Mouse (Mus musculus) gastrocnemius, postnatal 36 days (tissue): Measurements from ENCODE around the gene Fam20c. TPM values are rescaled to one million over a fixed set of nuclear protein-coding genes. Genes with fewer than 3 reads are reported as not detected.

Experiments used
- DNase-seq, 2 experiments: peaks; one replicate each; pipeline ENCODE4 v3.0.0; 2022
- intact Hi-C: fragments of 180-260 bp; cut with DNase I; formaldehyde crosslinking; loops from one replicate; pipeline ENCODE4 v1.15.1; 2025
- long read RNA-seq, 2 experiments: library from polyadenylated mRNA; stranded (forward); transcript quantifications; one replicate each; pipeline ENCODE4 v2.0.0; 2021
- total RNA-seq, 2 experiments: library from RNA; stranded (reverse); gene quantifications; 2 replicates each; pipeline ENCODE4 v1.2.3; 2021

The Fam20c gene
- 10 to 100 TPM; 13.9 to 16.3 TPM for total RNA-seq
- long read RNA-seq, experiment 1, transcript Fam20c-201 (10 exons, 3,582 nt): major isoform, 16 of 20 reads
- long read RNA-seq, experiment 1, partial matches to known transcripts: 1 of 20 reads
- long read RNA-seq, experiment 1, other reads (novel, unspliced or antisense): 3 of 20 reads
- long read RNA-seq, experiment 2, transcript Fam20c-201 (10 exons, 3,582 nt): major isoform, 24 of 29 reads
- long read RNA-seq, experiment 2, partial matches to known transcripts: 1 of 29 reads
- long read RNA-seq, experiment 2, other reads (novel, unspliced or antisense): 4 of 29 reads

DNA sequence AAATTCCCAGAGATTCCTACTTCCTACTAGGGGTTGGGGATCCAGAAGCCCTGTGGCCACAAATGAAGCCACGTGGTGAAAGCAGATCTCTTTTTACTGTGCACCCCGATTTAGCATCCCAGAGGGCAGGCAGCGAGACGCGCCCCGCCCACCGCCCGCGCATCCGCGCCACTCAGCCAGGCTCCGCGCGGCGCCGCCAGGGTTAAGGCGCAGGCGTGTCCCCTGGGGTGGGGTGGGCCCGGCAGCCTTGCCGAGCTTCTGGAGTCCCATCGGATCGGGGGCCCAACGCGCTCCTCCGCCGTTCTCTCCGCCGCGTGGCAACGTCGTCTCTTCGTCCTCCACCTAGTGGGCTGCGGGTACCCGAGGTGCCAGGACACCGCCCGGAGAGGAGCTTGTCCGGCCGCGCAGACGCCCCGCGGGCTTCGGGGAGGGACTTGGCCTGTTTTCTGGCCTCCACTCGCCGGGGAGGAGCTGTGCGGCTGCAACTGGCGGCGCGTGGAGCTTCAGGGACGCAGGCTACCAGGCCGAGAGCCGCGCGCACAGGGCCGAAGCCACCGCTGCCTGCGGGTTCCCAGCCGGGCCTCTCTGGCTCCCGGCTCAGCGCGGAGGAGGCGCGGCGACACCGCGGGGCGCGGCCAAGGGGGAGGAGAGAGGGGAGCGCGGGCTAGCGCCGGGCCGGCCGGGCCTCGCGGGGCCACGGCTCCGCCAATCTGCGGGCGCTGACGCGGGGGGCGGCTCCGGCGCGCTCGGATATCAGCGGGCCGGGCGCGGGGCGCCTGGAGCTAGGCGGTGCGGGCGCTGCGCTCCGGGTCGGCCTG lies at the start of gene Fam20c:
Gene Fam20c (plus strand): TSS at position 212 of the 818 bp plus-strand sequence.
- intact Hi-C loops: no loop called here
- DNase-seq: peak; percentile 77 to 83

DNA sequence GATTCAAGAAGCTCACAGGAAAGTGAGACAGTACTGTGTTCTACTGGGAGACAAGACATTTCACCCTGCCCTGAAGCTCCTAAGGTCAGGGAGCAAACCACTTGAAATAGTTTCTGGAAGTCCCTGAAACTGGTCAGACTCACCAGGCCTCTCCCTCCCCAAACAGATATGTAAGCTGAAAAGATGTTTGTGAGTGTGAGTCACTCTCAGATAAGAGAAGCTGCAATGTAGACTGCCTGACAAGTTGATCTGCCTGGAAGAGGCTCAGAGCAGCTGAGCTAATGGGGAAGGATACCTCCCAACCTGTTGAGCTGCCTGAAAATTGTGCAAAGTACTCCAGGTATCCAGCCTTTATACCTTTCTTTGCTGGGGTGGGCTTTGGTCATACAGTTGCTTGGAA lies 46.9 kb upstream of the Fam20c start:
- intact Hi-C loops: no loop called here
- no peak for DNase-seq

DNA sequence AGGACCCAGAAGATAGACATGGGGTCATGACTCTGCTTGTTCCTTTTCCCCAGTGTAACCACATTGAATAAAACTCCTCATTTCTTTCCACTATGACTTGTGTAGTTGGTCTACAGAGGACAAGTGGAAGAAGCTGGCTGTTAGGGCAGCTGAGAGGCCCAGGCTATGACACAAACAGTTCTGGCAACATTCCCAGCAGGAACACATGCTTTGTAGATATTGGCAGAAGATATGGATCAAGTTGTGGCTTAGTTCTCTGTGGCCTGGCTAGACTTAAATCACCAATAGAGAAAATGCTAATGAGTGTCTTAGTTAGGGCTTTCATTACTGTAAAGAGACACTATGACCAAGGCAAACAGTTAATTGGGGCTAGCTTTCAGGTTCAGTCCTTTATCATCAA lies 45.7 kb upstream of the Fam20c start:
- no peak for DNase-seq
- intact Hi-C loops: no loop called here

DNA sequence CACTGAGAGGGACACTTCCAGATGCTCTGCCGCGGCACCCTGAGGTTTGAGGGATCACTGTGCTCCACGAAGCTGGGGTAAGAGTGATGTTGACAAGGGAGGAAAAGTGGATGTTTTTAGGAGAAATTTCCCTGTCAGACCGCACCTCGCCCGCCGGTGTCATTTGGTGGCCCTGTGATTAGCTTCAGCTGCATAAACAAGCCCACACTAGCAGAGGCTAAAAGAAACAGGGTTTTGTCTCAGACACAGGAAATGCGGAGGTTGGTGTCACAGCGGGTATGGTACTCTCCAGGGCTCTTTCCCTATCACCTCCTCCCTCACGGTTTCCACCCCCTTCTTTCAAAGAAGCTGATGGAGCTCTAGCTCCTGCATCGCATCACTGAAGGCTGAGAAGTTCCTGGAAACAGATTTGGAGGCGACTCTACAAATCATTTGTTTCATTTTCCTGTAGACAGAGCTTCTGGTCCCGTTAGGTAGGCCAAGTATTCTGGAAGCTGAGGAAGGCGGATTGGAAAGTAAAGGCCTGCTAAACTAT lies 38.7 kb upstream of the Fam20c start:
- intact Hi-C loops: no loop called here
- no peak for DNase-seq

DNA sequence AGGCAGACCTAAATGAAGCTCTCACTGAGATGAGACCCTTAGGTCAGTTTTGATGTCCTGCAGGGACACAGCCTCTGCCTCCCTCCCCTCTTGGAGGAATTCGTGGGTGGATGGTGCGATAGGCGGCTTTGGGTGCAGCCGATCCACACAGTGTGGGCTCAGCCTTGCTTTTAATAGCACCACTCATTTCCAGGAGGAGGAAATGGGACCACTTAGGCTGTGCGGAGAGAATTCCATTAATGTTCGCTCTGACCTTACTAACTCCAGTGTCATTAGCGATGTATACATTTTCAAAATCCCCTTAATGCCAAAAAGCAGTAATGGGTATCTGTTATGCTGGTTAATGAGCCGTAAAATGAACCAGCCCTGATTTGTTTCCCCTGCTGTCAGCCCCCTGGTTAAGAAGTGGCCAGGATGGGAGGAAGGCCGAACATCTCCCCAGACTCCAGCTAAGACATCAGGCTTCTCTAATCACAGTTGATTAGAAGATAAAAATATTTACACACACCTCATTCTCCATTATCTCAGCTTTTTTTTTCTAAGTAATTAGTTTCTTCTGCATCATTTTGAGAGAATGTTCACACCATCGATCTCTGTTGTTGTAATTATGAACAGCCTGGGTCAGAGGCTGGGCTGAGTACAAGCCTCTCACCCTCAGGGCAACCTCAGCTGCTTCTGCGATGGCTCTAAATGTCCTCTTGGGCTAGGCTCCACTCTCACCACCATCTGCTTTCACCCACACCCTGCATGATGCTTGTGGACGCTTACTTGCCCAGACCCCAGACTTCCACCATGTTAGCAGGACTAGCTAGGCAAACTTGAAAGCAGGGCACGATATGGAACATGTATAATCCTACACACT lies 33.8 kb upstream of the Fam20c start:
- intact Hi-C loops: no loop called here

DNA sequence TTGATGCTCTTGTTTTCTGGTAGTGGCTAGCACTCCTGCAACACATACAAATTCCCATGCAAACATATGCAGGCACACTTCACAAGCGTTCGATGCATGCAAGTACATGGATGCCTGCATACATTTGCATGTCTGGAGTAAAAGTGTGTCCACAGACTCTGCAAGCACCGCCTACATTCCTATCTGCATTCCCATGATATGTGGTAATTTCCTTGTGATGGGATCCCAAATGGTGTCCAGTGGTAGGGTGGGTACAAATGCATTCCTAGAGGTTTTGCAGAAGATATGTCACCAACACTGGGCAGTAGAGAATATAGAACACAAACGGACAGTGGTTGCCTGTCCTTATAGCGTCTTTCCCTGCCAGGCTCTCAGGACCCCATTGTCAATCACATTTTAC lies 29.9 kb upstream of the Fam20c start:
- no peak for DNase-seq
- intact Hi-C loops: no loop called here

More for the DNA sequence above, 33.8 kb upstream of the Fam20c start:
- no peak for DNase-seq

DNA sequence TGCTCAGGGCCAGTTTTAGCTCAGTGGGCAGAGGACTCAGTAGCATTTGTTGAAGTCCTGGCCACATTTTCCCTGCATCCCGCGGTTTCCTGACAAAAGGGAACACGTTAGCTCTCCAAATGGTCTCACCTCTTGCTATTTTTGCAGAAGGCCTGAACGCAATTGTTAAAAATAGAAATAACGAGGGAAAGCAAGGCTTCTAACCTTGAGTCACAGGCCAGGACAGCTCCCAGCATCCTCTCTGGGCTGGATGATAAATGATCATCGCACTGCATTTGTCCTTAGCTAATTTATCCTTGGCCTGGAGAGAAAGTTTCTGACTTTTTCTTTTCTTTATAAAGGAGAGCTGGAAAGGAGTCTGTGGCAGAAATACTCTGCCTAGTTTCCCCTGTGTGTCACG lies 29.2 kb upstream of the Fam20c start:
- intact Hi-C loops: no loop called here
- no peak for DNase-seq

DNA sequence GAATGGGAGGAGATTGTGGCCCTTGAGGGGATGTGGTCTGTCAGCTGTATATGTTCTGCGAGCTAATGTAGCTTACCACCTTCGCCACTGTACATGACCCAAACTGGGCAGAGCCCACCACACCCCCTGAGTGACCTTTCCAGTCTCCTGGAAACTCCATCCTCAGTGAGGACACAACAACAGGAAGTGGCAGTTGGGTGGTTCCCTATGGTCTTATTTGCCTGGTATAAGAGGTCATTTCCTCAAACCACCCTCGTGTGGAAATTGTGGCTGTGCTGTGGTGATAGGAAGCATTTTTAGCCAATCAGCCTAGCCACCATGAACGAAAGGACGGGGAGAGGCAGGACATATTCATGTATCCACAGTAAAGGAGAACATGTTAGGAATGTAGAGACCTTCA lies 23.5 kb upstream of the Fam20c start:
- no peak for DNase-seq
- intact Hi-C loops: no loop called here

DNA sequence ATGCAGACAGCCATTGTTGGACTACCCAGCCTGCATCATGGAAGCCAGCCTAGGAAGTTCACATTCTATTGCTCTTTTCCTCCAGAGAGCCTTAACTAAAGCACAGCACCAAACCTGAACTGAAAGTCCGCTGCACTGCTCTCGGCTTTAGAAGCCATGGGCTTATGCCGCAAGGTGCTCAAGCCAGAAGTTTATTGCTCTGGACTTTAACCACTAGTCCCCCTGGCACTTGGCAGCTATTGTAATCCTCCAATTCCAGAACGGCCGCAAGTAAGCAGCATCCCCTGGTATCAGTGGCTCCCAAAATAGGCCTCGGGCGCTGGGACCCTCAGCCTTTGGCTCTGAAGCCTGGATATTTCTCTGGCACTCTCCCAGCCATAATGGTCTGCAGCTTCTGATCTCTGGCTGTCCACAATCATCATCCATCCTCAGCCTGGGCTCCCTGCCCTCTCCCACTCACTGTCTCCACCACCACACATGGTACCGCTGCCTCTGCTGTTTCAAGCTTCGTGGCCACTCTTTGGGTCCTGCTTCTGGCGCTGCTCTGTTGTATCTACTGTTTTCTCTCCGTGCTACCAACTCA lies 20.9 kb upstream of the Fam20c start:
- intact Hi-C loops: no loop called here

DNA sequence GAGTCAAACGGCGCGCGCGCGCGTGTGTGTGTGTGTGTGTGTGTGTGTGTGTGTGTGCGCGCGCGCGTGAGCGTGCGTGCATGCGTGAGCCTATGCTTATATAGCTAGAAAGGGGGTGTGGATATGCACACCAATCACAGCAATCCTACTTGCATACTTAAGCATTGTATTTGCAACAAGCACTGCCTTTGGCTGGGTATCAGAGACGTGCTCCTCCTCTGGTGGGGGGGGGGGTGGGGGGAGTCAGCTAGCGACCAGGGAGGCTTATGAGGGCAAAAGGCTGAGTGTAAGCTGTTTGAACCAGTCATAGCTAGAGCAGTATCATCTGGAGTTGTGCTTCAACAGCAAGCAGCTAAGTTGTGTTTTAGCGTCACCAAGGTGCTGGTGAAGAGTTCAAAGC lies 20.3 kb upstream of the Fam20c start:
- DNase-seq: no peak
- intact Hi-C loops: no loop called here

More for the DNA sequence above, 20.9 kb upstream of the Fam20c start:
- no peak for DNase-seq

DNA sequence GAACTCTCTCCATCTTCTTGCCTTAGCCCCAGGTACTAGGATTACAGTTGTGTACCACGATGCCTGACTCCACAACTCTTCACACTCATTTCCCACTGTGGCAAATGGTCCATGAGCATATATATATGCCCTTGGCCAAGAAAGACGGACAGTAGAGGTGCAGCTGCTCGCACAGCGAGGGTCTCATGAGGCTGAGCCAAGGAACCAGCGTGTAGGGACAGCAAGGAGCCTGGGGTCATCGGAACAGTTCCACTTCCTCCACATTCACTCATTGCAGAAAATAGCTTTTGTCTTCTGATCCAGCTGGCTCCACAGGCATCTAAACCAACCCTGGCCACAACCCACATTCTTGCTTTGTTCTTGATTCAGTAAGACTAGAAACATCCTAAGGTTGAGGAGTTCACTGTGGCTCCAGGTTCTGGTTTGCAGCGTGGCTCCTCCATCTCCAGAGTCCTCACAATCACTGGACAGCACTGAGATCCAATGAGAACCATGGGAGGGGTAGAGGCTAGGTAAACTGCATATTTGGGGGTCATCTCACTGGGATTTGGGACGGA lies 19.0 kb upstream of the Fam20c start:
- intact Hi-C loops: no loop called here
- no peak for DNase-seq

DNA sequence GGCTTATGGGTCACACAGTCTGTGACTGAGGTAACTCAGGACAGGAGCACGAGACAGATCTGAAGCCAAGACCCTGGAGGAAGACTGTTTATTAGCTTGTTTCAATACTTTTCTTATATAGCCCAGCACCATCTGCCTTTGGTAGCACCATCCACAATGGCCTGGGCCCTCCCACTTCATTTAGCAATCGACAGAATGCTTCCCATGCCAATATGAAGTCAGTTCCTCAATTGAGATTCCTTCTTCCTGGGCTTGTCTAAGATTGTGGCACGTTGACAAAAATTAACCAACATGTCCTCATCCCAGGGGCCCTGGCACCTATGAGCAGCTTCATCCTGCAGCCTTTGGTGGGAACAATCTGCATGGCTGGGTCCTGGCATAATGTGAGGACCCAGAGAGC lies 14.2 kb upstream of the Fam20c start:
- intact Hi-C loops: no loop called here
- DNase-seq: no peak

DNA sequence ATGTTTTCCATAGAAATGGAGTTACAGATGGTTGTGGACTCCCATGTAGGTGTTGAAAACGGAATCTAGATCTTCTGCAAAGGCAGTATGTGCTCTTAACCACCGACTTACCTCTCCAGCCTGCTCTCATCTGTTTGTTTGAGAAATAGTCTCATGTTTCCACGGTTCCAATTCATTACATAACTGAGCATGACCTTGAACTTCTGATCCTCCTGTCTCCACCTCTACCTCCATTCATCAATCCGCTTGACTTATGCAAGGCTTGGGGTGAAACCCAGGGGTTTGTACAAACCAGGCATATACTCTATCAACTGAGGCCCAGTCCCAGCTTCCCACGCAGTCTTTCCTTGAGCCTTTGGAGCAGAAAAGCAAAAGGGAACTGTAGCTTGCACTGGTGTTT lies 12.8 kb upstream of the Fam20c start:
- intact Hi-C loops: no loop called here

DNA sequence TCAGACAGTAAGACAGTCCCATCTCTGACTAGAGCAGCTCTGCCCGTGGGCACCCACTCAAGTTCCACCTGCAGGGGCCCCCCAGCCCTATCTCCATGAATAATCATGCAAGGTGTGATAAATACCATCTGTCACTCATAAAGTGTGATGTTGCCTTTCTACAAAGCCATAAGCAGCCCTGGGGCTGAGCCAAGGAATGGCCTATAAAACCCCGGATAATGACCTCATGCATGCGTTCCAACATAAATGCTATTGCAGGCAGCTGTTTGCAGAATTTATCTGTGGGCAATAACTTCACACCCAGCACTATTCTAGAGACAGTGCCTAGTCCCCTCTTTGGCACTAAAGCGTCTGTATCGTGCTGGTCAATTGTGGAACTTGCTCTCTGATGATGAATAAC lies 12.0 kb upstream of the Fam20c start:
- DNase-seq: no peak
- intact Hi-C loops: no loop called here

More for the DNA sequence above, 12.8 kb upstream of the Fam20c start:
- DNase-seq: no peak

DNA sequence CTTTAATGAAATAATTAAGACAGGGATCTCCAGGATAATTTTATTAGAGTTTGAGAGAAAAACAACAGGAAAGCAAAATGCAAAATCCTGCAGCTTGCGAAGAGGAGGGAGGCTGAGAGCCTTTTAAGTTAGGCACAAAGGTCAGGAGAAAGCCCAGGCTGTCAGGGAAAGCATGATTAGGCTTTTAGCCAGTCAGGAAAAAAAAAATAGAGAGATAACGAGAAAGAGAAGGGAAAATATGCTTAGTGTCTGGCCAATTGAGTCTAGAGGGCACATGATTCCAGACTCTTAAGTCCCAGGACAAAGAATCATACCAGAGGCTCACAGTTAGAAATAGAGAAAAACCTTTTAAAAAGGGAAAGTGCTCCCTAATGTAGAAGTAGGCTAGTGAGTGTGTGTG lies 10.7 kb upstream of the Fam20c start:
- DNase-seq: no peak
- intact Hi-C loops: no loop called here

DNA sequence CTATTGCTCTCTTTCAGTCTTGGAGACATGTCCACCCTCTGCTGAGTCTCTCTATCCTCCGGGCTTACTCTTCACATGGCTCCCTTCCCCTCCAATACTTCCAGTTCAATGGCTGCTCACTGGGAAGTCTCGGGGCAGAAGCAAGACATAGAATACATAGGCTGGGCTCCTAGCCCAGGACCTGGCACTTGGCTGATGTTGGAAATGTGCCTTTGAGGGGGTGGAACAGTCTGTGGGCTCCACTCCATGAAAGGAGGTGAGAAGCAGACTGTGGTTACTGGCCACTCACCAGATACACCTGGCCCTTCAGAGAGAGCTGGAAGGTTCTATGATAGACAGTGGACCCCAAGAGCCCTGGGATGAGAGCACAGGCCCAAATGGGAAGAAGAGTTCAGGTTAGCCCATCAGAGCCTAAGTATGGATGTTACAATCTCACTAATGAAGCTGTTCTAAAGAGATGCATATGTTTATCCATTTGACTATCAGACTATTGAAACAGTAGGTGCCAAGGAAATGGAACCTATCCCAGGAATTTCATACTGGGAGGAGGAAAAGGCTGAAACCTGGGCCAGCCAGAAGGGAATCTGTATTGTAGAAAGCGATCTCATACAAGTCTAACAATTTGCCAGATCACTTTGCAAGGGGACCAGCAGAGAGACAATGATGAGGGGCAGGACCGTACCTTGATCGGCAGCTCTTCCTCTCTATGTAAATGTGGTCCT lies 8.8 kb upstream of the Fam20c start:
- intact Hi-C loops: no loop called here
- DNase-seq: no peak

DNA sequence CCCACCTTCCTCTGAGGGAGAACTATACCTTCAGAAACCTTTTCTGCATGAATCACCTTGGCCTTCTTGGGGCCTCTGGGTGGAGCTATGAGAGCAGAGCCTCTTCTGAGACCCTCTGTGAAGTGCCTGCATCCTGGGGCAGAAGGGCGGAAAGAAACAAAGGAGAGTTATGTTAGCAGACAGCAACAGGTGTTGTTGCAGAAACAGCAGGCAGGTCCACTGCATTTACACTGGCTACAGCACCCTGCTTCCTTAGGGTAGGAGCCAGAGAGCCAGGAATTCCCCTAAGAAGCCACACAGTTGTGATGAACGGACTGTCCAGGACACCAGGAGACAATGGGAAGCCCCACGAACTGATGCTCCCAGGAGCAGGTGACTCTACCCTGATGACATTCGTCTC lies 1.0 kb upstream of the Fam20c start:
- intact Hi-C loops: no loop called here
- DNase-seq: no peak

DNA sequence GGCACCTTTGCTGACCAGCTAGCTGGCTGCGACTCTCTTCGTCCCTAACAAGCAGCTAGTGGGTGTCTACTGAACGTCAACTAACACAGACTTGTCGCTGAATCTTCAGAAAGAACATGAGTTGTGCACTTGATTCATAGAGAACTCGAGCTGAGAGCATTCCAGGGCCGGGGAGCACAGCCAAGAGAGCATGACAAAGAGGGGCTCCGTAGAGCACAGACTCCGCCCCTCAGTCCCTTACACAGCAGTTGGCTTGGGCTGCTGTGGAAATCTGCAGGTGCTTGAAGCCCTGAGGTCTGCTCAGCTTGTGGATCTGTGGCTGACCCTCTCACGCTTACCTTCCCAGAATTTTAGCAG lies 390 bp upstream of the Fam20c start:
- no peak for DNase-seq
- intact Hi-C loops: no loop called here

DNA sequence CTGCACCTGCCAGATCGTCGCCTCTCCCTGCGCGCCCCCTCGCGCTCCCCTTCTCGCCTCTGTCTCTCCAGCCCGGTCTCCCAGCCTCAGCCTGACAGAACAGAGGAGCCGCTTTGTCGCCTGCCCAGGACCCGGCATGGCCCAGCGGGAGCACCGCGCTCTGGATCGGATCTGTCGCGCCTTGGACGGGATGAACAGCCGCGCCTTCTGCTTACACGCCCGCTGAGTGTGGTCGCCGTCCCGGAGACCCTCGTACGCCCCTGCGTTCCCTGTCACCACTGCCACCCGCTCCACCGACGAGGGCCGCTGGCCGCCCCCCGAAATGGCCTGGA lies 773 bp downstream of the Fam20c start:
- intact Hi-C loops: no loop called here
- no peak for DNase-seq
